Mouse (Mus musculus): ENCODE measurements around the gene Myo5a. TPM values are rescaled to one million over a fixed set of nuclear protein-coding genes. Genes with fewer than 3 reads are reported as not detected.

Gene Myo5a
- polyA plus RNA-seq, 1 experiment from 2014 or later, result 22.3 TPM

GRCm38 (mm10) chr9:75271539-75271938 lies 200.7 kb downstream of the Myo5a start:
- ATAC-seq (ENCODE audit: insufficient number of reproducible peaks, insufficient read depth, low FRiP score, low TSS enrichment, low read depth), result no peak
- Histone ChIP-seq H3K4me3 (replicated peaks) (no peak overlapping the region), H3K4me2 (no peak overlapping the region), H3K27ac (no peak overlapping the region), H3K9me3 (no peaks in the 10 kb centered on the region), H3K36me3 (no peaks in the 10 kb centered on the region), H3K4me1 (replicated peaks) (0 out of 2 replicates have a peak, but pooled peaks cover 3% of the 10 kb centered on the region), H3K9ac (replicated peaks) (no peak overlapping the region), H3K27me3 (no peaks in the 10 kb centered on the region)
- WGBS, result 79% methylated on average over 8 of the region's 8 CpGs

Other genes starting within 250 kb of the Myo5a start
- gene Onecut1, start 209.1 kb upstream of the Myo5a start, polyA plus RNA-seq (2016; fragmentation: Nextera tagmentation; extraction: Ambion mirVana), result 0.06 TPM in 1 of 2 replicates, not detected in the other
- gene Fam214a, start 118.1 kb upstream of the Myo5a start, polyA plus RNA-seq (2016; fragmentation: Nextera tagmentation; extraction: Ambion mirVana), result 10.4 and 13.1 TPM in 2 replicates
- gene Arpp19, start 33.4 kb upstream of the Myo5a start, polyA plus RNA-seq (2016; fragmentation: Nextera tagmentation; extraction: Ambion mirVana), result 365 and 384 TPM in 2 replicates
- gene Myo5c, start 161.0 kb downstream of the Myo5a start, polyA plus RNA-seq (2016; fragmentation: Nextera tagmentation; extraction: Ambion mirVana), result 0.19 and 0.31 TPM in 2 replicates
- 23.8 and 25.6 TPM in 2 replicates for gene Gnb5, start 235.3 kb downstream of the Myo5a start, polyA plus RNA-seq (2016; fragmentation: Nextera tagmentation; extraction: Ambion mirVana)